Mouse (Mus musculus) hindbrain, embryonic 15.5 days (tissue): ENCODE measurements around the gene Gm37240. TPM values are rescaled to one million over a fixed set of nuclear protein-coding genes. Genes with fewer than 3 reads are reported as not detected.

Source experiments
- ATAC-seq: fragments of 200-750 bp; cut with Nextera tagmentation; 2 replicates; pipeline ENCODE4 v1.8.0; 2017; ENCODE audit warnings: low read depth, moderate number of reproducible peaks, moderate TSS enrichment; ENCODE audit not compliant: low FRiP score
- H3K27ac ChIP-seq: fragments of 300-500 bp; sonication (generic); replicated peaks from 2 replicates; pipeline ENCODE4 v1.5.1; 2015; ENCODE audit warnings: mild to moderate bottlenecking, inconsistent platforms
- H3K27me3 ChIP-seq: fragments of 300-500 bp; sonication (generic); 2 replicates; pipeline ENCODE4 v1.6.1; 2015; ENCODE audit warnings: control low read depth, inconsistent platforms
- H3K36me3 ChIP-seq: fragments of 300-500 bp; sonication (generic); 2 replicates; pipeline ENCODE4 v1.6.1; 2015; ENCODE audit warnings: control low read depth, inconsistent platforms
- H3K4me1 ChIP-seq: fragments of 300-500 bp; sonication (generic); replicated peaks from 2 replicates; pipeline ENCODE4 v1.6.1; 2015; ENCODE audit warnings: control low read depth, inconsistent platforms
- H3K4me2 ChIP-seq: fragments of 300-500 bp; sonication (generic); 2 replicates; pipeline ENCODE4 v1.6.1; 2015; ENCODE audit warnings: moderate library complexity, mild to moderate bottlenecking, inconsistent platforms
- H3K4me3 ChIP-seq: fragments of 300-500 bp; sonication (generic); 2 replicates; pipeline ENCODE4 v1.5.1; 2015; ENCODE audit warnings: mild to moderate bottlenecking, inconsistent platforms
- H3K9ac ChIP-seq: fragments of 300-500 bp; sonication (generic); 2 replicates; pipeline ENCODE4 v1.6.1; 2015; ENCODE audit warnings: inconsistent platforms
- H3K9me3 ChIP-seq: fragments of 300-500 bp; sonication (generic); 2 replicates; pipeline ENCODE4 v1.6.1; 2016; ENCODE audit warnings: control low read depth, inconsistent platforms
- WGBS: fragments of 180-500 bp; shearing (Covaris S2); methylation state at CpG from one replicate; pipeline ENCODE4 v1.1.7; 2015; 5-methylcytosine and 5-hydroxymethylcytosine counted together
- polyA plus RNA-seq: library from polyadenylated mRNA; unstranded; fragments of >200 nt; fragmentation: Nextera tagmentation; extraction: Ambion mirVana; gene quantifications from 2 replicates; pipeline ENCODE4 v1.2.1, GENCODE M21; 2015

Gm37240 gene
- polyA plus RNA-seq, 1 experiment from 2014 or later, result 0.87 TPM

DNA sequence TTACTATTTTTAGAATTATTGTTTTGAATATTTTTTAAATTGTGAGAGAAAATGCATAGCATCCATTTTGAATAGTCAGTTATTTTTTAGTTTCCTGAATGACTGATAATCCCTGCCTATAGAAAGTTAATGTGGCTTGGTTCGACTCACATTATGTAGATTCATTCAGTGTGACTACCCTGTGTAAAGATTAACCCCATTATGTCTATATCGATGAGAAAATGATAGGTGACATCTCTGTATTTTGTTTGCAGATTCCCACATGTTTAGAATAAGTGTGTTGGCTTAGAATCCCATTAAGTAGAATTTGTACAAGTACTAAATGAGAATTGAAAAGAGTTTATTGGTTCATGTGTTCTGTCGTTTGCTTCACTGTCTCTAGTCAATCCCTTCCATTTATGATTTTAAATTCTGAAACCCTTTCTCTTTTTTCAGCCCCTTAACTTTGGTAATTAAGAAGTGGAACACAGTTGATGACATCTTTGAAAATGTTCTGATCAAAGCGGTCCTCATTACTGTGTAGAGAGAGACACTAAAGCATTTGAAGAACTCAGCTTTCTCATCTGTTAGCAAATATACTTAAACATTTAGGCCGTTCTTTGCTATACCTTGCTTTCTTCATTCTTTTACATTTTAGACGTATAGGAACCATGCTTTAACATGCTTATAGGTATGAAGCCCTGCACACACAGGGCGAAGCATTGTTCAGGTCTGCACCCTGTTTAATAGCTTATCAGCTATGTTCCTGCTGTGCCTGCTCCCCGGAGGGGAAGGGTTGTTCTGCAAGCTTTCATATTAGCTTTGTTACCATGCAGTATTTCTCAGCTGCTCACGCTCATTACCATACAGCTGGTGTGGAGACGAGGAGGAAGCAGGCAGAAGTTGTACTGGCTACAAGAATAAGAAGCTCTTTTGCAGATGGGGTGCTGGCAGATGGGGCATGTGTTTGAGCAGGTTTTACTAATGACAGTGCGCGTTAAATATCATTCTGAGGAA is 949.7 kb downstream of the Gm37240 start:
- ATAC-seq, result peak; percentile 81
- H3K4me2 ChIP-seq, result peak overlapping the region; percentile 17; the same call in 1 of the 2 replicates

DNA sequence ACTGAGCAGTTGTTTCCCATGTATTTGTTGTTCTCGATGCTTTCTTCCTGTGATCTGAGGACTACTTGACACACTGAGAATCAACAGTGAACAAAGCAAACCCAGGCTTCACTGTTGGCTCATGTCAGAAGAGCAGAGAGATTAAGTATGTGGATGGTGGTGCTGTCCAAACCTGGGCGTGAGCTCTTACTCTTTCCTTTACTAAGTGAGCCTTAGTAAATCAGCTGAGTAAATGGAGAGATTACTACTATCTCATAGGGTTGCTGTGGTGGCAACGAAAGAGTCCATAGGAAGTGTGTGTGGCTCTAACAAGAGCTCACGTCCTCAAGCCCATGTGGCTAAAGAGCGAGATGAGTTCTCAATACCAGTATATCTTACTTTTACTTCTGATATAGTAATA is 950.4 kb downstream of the Gm37240 start:
- Histone ChIP-seq H3K27me3 (no peaks in the 10 kb centered on the region), H3K27ac (no peak overlapping the region), H3K36me3 (no peaks in the 10 kb centered on the region), H3K9me3 (no peaks in the 10 kb centered on the region), H3K4me2 (no peak overlapping the region), H3K9ac (no peak overlapping the region), H3K4me1 (peaks cover 13% of the 10 kb centered on the region), H3K4me3 (no peak overlapping the region)
- ATAC-seq, result no peak
- WGBS, result 53% methylated on average over 5 of the region's 5 CpGs

More for the DNA sequence above, 949.7 kb downstream of the Gm37240 start:
- peak overlapping the region; percentile 53 for H3K27ac ChIP-seq
- WGBS, result 27% methylated on average over 12 of the region's 12 CpGs
- no peaks in the 10 kb centered on the region for H3K9me3 ChIP-seq
- no peak overlapping the region for H3K9ac ChIP-seq
- H3K27me3 ChIP-seq, result no peaks in the 10 kb centered on the region
- H3K4me3 ChIP-seq, result no peak overlapping the region
- no peaks in the 10 kb centered on the region for H3K36me3 ChIP-seq
- peaks cover 13% of the 10 kb centered on the region for H3K4me1 ChIP-seq

DNA sequence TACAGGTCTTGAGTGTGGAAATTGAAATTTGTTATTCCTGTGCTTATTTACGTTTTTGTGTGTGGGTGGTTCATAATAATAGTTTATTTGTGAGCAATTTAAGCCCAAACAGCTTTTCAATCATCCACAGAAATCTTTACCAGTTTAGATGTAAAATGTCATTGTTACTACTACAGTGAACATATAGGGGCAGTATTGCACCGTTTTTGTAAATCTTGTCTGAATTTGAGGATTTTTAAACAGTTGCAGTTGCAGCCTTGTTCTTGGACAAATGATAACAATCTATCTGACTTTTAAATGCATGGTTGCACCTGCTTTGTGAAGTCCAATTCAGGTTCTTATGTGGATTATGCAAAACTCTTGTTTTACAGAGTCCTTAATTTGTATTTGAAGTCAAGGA is 951.1 kb downstream of the Gm37240 start:
- Histone ChIP-seq H3K4me3 (no peak overlapping the region), H3K4me1 (peaks cover 13% of the 10 kb centered on the region), H3K27me3 (no peaks in the 10 kb centered on the region), H3K9me3 (no peaks in the 10 kb centered on the region), H3K36me3 (no peaks in the 10 kb centered on the region), H3K9ac (no peak overlapping the region), H3K27ac (no peak overlapping the region), H3K4me2 (no peak overlapping the region)
- WGBS, result 57% methylated on average over 2 of the region's 2 CpGs
- no peak for ATAC-seq

DNA sequence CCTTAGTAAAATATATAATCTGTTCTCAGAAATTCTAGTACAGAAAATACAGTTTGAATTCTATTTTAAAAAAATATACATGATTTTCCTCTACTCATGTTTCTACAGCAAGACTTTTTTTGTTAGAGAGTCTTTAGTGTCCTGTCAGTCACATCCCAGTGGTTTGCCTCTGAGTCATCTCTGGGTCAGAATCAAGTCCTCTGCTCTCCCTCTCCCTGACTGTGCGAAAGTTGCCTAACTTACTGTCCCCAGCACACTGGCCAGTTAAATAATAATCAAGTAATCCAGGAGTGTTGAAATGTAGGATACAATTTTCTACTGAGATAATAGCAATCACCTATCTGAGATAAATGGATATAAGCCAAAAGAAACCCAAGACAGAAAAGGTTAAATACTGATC is 951.6 kb downstream of the Gm37240 start:
- no peak for ATAC-seq
- 71% methylated on average over 1 of the region's 1 CpGs for WGBS

DNA sequence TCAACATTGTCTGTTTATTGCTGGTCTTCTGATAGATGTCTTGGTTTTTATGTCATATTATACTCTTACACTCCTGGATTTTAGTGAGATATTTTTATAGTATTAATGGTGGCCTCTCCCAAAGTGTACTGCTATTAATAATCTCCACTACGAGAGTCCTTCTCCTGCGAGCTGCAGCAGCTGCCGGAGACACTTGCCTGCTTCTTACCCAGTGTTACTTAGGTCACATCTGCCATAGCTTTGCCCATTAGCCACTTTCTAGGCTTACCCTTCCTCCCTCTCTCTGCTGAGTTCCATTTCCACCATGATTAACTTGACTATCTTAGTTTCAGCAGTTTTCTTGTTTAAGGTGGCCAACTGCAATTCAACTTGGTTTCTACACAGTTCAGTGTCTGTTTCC is 956.6 kb downstream of the Gm37240 start:
- Histone ChIP-seq H3K27ac (no peak overlapping the region), H3K4me2 (no peak overlapping the region), H3K27me3 (no peaks in the 10 kb centered on the region), H3K4me3 (no peak overlapping the region), H3K36me3 (no peaks in the 10 kb centered on the region), H3K9me3 (no peaks in the 10 kb centered on the region), H3K9ac (no peak overlapping the region), H3K4me1 (no peaks in the 10 kb centered on the region)
- ATAC-seq, result no peak
- WGBS, result 83% methylated on average over 3 of the region's 3 CpGs

More for the DNA sequence above, 951.6 kb downstream of the Gm37240 start:
- no peak overlapping the region for H3K27ac ChIP-seq
- H3K9ac ChIP-seq, result no peak overlapping the region
- H3K4me2 ChIP-seq, result no peak overlapping the region
- H3K4me1 ChIP-seq, result peaks cover 13% of the 10 kb centered on the region
- H3K36me3 ChIP-seq, result no peaks in the 10 kb centered on the region
- H3K4me3 ChIP-seq, result no peak overlapping the region
- no peaks in the 10 kb centered on the region for H3K27me3 ChIP-seq
- H3K9me3 ChIP-seq, result no peaks in the 10 kb centered on the region

GRCm38 (mm10) chr3:84929171-84929570 is 958.1 kb downstream of the Gm37240 start:
- 94% methylated on average over 3 of the region's 3 CpGs for WGBS
- no peak for ATAC-seq

GRCm38 (mm10) chr3:84927901-84928300 is 959.4 kb downstream of the Gm37240 start:
- Histone ChIP-seq H3K36me3 (no peaks in the 10 kb centered on the region), H3K4me3 (no peak overlapping the region), H3K27ac (no peak overlapping the region), H3K4me2 (no peak overlapping the region), H3K4me1 (no peaks in the 10 kb centered on the region), H3K9me3 (no peaks in the 10 kb centered on the region), H3K9ac (no peak overlapping the region), H3K27me3 (no peaks in the 10 kb centered on the region)
- no peak for ATAC-seq
- 86% methylated on average over 2 of the region's 2 CpGs for WGBS

More at GRCm38 (mm10) chr3:84929171-84929570, 958.1 kb downstream of the Gm37240 start:
- Histone ChIP-seq H3K4me2 (no peak overlapping the region), H3K36me3 (no peaks in the 10 kb centered on the region), H3K27me3 (no peaks in the 10 kb centered on the region), H3K27ac (no peak overlapping the region), H3K9me3 (no peaks in the 10 kb centered on the region), H3K4me1 (no peaks in the 10 kb centered on the region), H3K4me3 (no peak overlapping the region), H3K9ac (no peak overlapping the region)

GRCm38 (mm10) chr3:84927168-84927794 is 960.0 kb downstream of the Gm37240 start:
- H3K9me3 ChIP-seq, result no peaks in the 10 kb centered on the region
- no peak overlapping the region for H3K4me2 ChIP-seq
- ATAC-seq, result no peak
- H3K4me3 ChIP-seq, result no peak overlapping the region
- H3K36me3 ChIP-seq, result no peaks in the 10 kb centered on the region
- no peaks in the 10 kb centered on the region for H3K27me3 ChIP-seq
- 0 out of 2 replicates have a peak, but pooled peaks cover under 1% of the 10 kb centered on the region for H3K4me1 ChIP-seq
- 87% methylated on average over 8 of the region's 8 CpGs for WGBS
- no peak overlapping the region for H3K9ac ChIP-seq
- H3K27ac ChIP-seq, result no peak overlapping the region

DNA sequence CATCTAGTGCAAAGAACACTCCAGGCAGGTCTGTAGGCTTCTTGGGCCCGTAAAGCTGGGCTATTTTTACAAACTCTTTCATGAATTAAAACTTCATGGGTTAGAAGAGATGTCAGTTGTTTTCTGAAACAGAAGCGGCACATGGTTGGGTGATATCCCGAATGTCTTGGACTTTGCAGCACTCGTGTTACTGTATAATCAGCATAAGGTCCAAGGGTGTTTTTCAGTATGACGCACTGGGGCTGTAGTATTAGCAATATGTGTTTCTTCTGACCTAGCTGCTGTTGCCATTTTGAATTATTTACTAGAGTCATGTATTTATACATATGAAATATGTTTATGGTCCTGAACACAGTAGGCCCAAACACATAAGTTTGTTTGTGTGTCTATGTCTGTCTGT is 961.2 kb downstream of the Gm37240 start:
- Histone ChIP-seq H3K27me3 (no peaks in the 10 kb centered on the region), H3K4me3 (no peak overlapping the region), H3K4me2 (no peak overlapping the region), H3K27ac (no peak overlapping the region), H3K9me3 (no peaks in the 10 kb centered on the region), H3K36me3 (no peaks in the 10 kb centered on the region), H3K4me1 (0 out of 2 replicates have a peak, but pooled peaks cover 3% of the 10 kb centered on the region), H3K9ac (no peak overlapping the region)
- 93% methylated on average over 5 of the region's 5 CpGs for WGBS
- ATAC-seq, result no peak

DNA sequence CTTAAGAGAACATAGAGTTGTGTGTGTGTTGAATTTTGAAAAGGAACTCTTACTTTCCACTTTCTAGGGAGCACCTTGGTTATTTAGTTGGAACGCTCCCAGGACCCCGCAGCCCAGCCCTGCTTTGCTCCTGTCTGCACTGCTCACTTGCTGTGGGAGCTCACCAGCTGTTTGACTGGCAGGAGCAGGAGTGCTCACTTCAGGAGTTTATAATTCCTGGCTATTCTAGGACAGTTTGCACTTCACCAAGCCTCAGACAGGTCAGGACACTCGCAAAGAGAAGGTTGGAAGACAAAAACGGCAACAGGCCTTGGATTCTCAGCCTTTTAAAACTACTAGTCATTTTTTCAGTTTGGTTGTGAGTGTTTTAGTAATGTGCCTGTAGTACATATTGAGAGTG is 962.1 kb downstream of the Gm37240 start:
- H3K9ac ChIP-seq, result no peak overlapping the region
- no peak for ATAC-seq

DNA sequence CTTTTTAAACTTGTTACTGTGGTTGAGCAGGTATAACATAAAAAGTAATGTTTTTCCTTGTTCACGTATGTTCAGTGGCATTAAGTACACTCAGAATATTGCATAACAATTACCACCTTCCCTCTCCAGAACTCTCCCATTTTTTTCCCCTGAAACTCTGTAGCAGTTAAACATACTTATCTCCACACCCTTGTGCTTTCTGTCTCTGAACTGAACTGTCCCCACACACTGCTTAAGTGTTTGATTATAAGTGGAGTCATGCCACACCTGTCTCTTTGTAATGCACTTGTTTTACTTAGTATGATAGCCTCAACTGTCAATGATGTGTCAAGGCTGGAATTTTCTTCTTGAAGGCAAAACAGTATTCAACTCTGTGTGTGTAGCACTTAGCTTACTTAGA is 963.6 kb downstream of the Gm37240 start:
- Histone ChIP-seq H3K4me2 (no peak overlapping the region), H3K36me3 (no peaks in the 10 kb centered on the region), H3K9me3 (no peaks in the 10 kb centered on the region), H3K27me3 (no peaks in the 10 kb centered on the region), H3K27ac (no peak overlapping the region), H3K4me3 (no peak overlapping the region), H3K9ac (no peak overlapping the region), H3K4me1 (0 out of 2 replicates have a peak, but pooled peaks cover 3% of the 10 kb centered on the region)
- ATAC-seq, result no peak
- 86% methylated on average over 1 of the region's 1 CpGs for whole genome bisulfite sequencing

More for the DNA sequence above, 962.1 kb downstream of the Gm37240 start:
- no peak overlapping the region for H3K27ac ChIP-seq
- no peak overlapping the region for H3K4me2 ChIP-seq
- no peak overlapping the region for H3K4me3 ChIP-seq
- no peaks in the 10 kb centered on the region for H3K9me3 ChIP-seq
- 0 out of 2 replicates have a peak, but pooled peaks cover 3% of the 10 kb centered on the region for H3K4me1 ChIP-seq
- no peaks in the 10 kb centered on the region for H3K27me3 ChIP-seq
- no peaks in the 10 kb centered on the region for H3K36me3 ChIP-seq
- WGBS, result 81% methylated on average over 4 of the region's 4 CpGs

GRCm38 (mm10) chr3:84923256-84923655 is 964.1 kb downstream of the Gm37240 start:
- H3K27me3 ChIP-seq, result no peaks in the 10 kb centered on the region
- H3K27ac ChIP-seq, result no peak overlapping the region
- no peak overlapping the region for H3K9ac ChIP-seq
- H3K4me1 ChIP-seq, result 0 out of 2 replicates have a peak, but pooled peaks cover 3% of the 10 kb centered on the region
- 92% methylated on average over 1 of the region's 1 CpGs for WGBS
- H3K9me3 ChIP-seq, result no peaks in the 10 kb centered on the region
- no peak overlapping the region for H3K4me3 ChIP-seq
- H3K36me3 ChIP-seq, result no peaks in the 10 kb centered on the region
- no peak; the same call in 1 of the 2 replicates for ATAC-seq
- no peak overlapping the region for H3K4me2 ChIP-seq
